Mouse (Mus musculus): ENCODE data around the gene Btbd35f23.
"Not testable (repeated sequence)": the region's sequence is repeated elsewhere in the genome, so short reads cannot be mapped to it uniquely, and the experiment has no call there.

The Btbd35f23 gene

GRCm38 (mm10) chrX:3076575-3076974 is at the start of gene Btbd35f23:
Gene Btbd35f23, plus strand, starts transcription at chrX:3076875.
- DNase-seq, result not testable (repeated sequence)
